Mouse (Mus musculus) hindbrain, embryonic 12.5 days (tissue): ENCODE measurements around the gene Ahdc1. TPM values are rescaled to one million over a fixed set of nuclear protein-coding genes. Genes with fewer than 3 reads are reported as not detected.
"Not testable (repeated sequence)": the region's sequence is repeated elsewhere in the genome, so short reads cannot be mapped to it uniquely, and the experiment has no call there.

Source experiments
- ATAC-seq: fragments of 200-750 bp; cut with Nextera tagmentation; 2 replicates; pipeline ENCODE4 v1.8.0; 2017; ENCODE audit warnings: moderate TSS enrichment; ENCODE audit not compliant: low FRiP score
- H3K27ac ChIP-seq: fragments of 300-500 bp; sonication (generic); 2 replicates; pipeline ENCODE4 v1.5.1; 2016; ENCODE audit warnings: mild to moderate bottlenecking
- H3K27me3 ChIP-seq: fragments of 300-500 bp; sonication (generic); 2 replicates; pipeline ENCODE4 v1.6.1; 2016; ENCODE audit warnings: mild to moderate bottlenecking
- H3K36me3 ChIP-seq: fragments of 300-500 bp; sonication (generic); 2 replicates; pipeline ENCODE4 v1.6.1; 2016; ENCODE audit warnings: mild to moderate bottlenecking
- H3K4me1 ChIP-seq: fragments of 300-500 bp; sonication (generic); 2 replicates; pipeline ENCODE4 v1.6.1; 2016
- H3K4me2 ChIP-seq: fragments of 300-500 bp; sonication (generic); replicated peaks from 2 replicates; pipeline ENCODE4 v1.6.1; 2016; ENCODE audit warnings: mild to moderate bottlenecking
- H3K4me3 ChIP-seq: fragments of 300-500 bp; sonication (generic); 2 replicates; pipeline ENCODE4 v1.5.1; 2016; ENCODE audit warnings: mild to moderate bottlenecking
- H3K9ac ChIP-seq: fragments of 300-500 bp; sonication (generic); 2 replicates; pipeline ENCODE4 v1.6.1; 2016; ENCODE audit warnings: mild to moderate bottlenecking, moderate library complexity
- H3K9me3 ChIP-seq: fragments of 300-500 bp; sonication (generic); replicated peaks from 2 replicates; pipeline ENCODE4 v1.6.1; 2016; ENCODE audit warnings: mild to moderate bottlenecking
- WGBS: fragments of 180-500 bp; shearing (Covaris S2); methylation state at CpG from one replicate; pipeline ENCODE4 v1.1.7; 2016; 5-methylcytosine and 5-hydroxymethylcytosine counted together
- polyA plus RNA-seq: library from polyadenylated mRNA; unstranded; fragments of >200 nt; fragmentation: Nextera tagmentation; extraction: Ambion mirVana; gene quantifications from 2 replicates; pipeline ENCODE4 v1.2.1, GENCODE M21; 2016

Gene Ahdc1
- polyA plus RNA-seq, 1 experiment from 2014 or later: 15.3 TPM

DNA sequence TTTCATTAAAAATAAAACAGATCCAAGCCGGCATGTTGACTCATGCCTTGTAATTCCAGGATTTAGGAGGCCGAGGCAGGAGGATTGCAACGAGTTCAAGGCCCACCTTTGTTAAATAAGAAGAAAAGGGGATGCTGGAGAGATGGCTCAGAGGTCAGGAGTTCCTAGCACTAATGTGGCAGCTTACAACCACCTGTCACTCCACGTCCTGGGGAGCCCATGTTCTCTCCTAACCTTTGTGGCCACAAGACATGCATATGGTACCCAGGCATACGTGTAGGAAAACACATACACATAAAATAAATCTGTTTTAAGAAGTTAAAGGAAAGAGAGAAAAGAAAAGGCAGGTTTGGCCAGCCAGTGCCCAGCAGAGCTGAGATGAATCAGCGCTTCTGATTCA, 82.0 kb downstream of the Ahdc1 start:
- no peak for ATAC-seq
- Histone ChIP-seq H3K9ac (0 out of 2 replicates have a peak overlapping the region, but pooled peaks have one; percentile 10), H3K27me3 (0 out of 2 replicates have a peak, but pooled peaks cover 3% of the 10 kb centered on the region), H3K4me2 (no peak overlapping the region; the same call in 1 of the 2 replicates), H3K9me3 (no peaks in the 10 kb centered on the region), H3K4me1 (peaks cover 60% of the 10 kb centered on the region), H3K27ac (peak overlapping the region; percentile 70), H3K4me3 (no peak overlapping the region), H3K36me3 (no peaks in the 10 kb centered on the region)
- WGBS: 51% methylated on average over 6 of the region's 6 CpGs

GRCm38 (mm10) chr4:133093481-133094033, 82.5 kb downstream of the Ahdc1 start:
- Histone ChIP-seq H3K4me1 (peaks cover 60% of the 10 kb centered on the region), H3K9ac (peak overlapping the region; percentile 10; the same call in 1 of the 2 replicates), H3K4me2 (no peak overlapping the region), H3K4me3 (no peak overlapping the region), H3K27me3 (0 out of 2 replicates have a peak, but pooled peaks cover 3% of the 10 kb centered on the region), H3K27ac (peak overlapping the region; percentile 62), H3K9me3 (no peaks in the 10 kb centered on the region), H3K36me3 (no peaks in the 10 kb centered on the region)
- 15% methylated on average over 6 of the region's 6 CpGs for WGBS
- ATAC-seq: no peak

DNA sequence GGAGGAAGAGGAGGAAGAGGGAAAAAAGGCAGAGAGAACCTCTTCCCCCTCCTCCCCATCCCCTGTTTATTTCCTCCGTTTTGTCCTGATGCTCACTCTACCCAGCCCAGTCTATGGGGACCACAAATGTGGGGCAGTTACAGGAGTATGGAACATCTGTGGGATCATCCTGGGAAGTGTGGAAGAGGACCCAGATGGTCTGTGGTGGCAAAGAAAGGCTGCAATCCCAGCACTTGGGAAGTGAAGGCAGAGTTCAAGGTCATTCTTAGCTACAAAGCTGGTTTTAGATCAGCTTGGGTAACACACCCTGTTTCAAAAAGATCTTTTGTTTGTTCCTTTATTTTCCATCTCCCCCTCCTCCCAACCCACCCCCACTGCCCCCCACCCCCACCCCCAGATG, 83.2 kb downstream of the Ahdc1 start:
- H3K9ac ChIP-seq: no peak overlapping the region; the same call in 1 of the 2 replicates
- no peak for ATAC-seq
- H3K36me3 ChIP-seq: no peaks in the 10 kb centered on the region
- no peaks in the 10 kb centered on the region for H3K9me3 ChIP-seq
- no peak overlapping the region for H3K4me3 ChIP-seq
- 20% methylated on average over 1 of the region's 1 CpGs for WGBS
- 0 out of 2 replicates have a peak overlapping the region, but pooled peaks have one; percentile 5 for H3K27ac ChIP-seq
- H3K27me3 ChIP-seq: 0 out of 2 replicates have a peak, but pooled peaks cover 3% of the 10 kb centered on the region
- H3K4me1 ChIP-seq: peaks cover 60% of the 10 kb centered on the region
- no peak overlapping the region for H3K4me2 ChIP-seq

DNA sequence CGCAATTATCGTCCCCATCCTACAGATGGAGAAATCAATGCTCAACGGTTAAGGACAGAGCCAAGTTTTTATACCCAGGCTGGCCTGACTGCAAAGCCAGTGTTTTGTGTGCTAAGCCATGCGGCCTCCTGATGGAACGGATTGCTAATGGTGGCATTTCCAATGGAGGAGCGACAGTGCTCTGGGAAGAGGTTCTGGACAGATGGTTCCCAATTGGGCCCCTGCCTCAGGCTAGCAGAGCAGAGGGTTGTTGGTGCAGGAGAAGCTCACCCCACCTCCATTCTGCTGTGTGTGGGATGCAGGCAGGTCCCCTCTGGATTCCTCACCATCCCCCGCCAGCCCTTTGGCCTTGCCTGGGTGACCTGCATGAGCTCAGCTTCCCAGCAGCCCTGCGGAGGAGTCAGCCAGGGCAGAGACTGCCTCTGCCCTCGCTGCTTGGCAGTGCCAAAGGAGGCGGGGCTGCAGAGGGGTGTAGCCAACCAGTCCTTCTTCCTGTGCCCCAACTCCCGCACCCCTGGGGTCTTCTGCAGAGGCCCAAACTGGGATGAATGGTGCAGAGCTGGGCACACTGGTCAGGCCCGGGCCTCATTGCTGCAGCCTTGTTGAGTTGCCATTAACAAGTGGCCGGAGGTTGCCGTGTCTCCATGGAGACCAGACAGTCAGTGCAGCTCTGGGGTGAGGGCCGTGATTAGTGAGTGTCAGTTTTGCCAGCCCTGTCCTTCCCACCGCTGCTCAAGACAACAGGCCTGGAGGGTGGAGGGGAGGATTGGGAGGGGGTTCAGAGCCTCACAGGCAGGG, 84.1 kb downstream of the Ahdc1 start:
- Histone ChIP-seq H3K4me1 (peaks cover 51% of the 10 kb centered on the region), H3K27me3 (no peaks in the 10 kb centered on the region)

DNA sequence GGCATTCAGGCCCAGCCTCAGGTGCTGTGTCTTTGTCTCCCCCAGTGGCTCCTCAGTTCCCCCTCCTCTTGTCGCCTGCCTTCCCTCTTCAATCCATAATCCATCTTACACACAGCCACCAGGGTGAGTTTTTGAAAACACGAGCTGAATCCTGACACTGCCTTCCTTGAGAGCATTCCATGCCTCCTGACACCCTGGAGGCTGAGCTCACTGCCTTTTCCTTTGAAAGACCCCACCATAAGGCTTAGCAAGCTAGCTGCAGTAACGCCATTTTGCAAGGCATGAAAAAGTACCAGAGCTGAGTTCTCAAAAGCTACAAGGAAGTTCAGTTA, 84.6 kb downstream of the Ahdc1 start:
- H3K9me3 ChIP-seq, H3K9ac ChIP-seq, H3K27me3 ChIP-seq, ATAC-seq, H3K4me3 ChIP-seq, H3K36me3 ChIP-seq: not testable (repeated sequence)
- 7% methylated on average over 3 of the region's 3 CpGs for WGBS
- Histone ChIP-seq H3K27ac (peak overlapping the region; percentile 82), H3K4me1 (peaks cover 45% of the 10 kb centered on the region), H3K4me2 (peak overlapping the region; percentile 32)

More for the DNA sequence above, 84.1 kb downstream of the Ahdc1 start:
- Histone ChIP-seq H3K9ac (0 out of 2 replicates have a peak overlapping the region, but pooled peaks have one; percentile 15), H3K9me3 (no peaks in the 10 kb centered on the region), H3K4me2 (peak overlapping the region; percentile 32), H3K4me3 (no peak overlapping the region), H3K36me3 (no peaks in the 10 kb centered on the region), H3K27ac (peak overlapping the region; percentile 82)
- WGBS: 25% methylated on average over 16 of the region's 16 CpGs
- peak; percentile 80 for ATAC-seq

GRCm38 (mm10) chr4:133096671-133097070, 85.6 kb downstream of the Ahdc1 start:
- peak overlapping the region; percentile 26 for H3K4me3 ChIP-seq
- not testable (repeated sequence) for H3K27me3 ChIP-seq, H3K36me3 ChIP-seq, H3K9me3 ChIP-seq, H3K9ac ChIP-seq, H3K27ac ChIP-seq, ATAC-seq
- peaks cover 36% of the 10 kb centered on the region for H3K4me1 ChIP-seq
- peak overlapping the region; percentile 36; the same call in 1 of the 2 replicates for H3K4me2 ChIP-seq
- WGBS: 0% methylated on average over 16 of the region's 26 CpGs

GRCm38 (mm10) chr4:133101751-133102150, 90.7 kb downstream of the Ahdc1 start:
- H3K9ac ChIP-seq: no peak overlapping the region
- H3K27me3 ChIP-seq: no peaks in the 10 kb centered on the region
- H3K9me3 ChIP-seq: no peaks in the 10 kb centered on the region
- no peak overlapping the region for H3K27ac ChIP-seq
- no peak for ATAC-seq
- H3K4me3 ChIP-seq: no peak overlapping the region
- peaks cover 13% of the 10 kb centered on the region for H3K4me1 ChIP-seq
- 82% methylated on average over 9 of the region's 9 CpGs for WGBS
- H3K4me2 ChIP-seq: no peak overlapping the region
- H3K36me3 ChIP-seq: no peaks in the 10 kb centered on the region

DNA sequence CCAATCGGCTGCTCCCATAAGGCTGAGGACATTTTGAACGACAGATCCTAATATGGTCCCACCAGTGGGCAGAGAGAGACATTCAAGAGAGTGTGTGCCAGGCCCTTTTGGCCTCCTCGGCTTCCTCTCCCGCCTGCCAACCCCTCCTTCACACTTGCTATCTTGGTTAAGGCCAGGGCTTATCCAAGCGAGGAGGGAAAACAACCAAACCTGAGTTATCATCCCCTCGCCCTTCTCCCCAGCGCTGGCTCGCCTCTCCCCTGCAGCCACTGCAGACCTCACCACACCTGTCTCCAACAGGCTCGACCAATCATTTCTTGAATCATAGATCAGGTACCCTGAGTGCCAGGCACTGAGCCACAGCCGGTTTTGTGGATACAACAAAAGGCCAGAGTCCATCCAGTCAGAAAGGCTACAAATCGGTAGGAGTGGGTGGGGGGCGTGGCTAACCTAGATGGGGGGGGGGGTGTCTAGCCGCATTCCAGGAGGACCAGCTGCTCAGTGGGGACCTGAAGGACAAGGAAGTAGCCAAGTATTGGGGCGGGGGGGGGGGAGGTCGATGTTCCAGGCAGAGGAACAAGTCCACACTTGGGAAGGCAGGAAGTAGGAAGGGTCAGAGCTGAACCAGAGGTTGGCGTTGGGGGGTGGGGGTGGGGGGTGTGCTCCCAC, 92.6 kb downstream of the Ahdc1 start:
- Histone ChIP-seq H3K4me1 (peaks cover 19% of the 10 kb centered on the region), H3K9ac (no peak overlapping the region), H3K9me3 (no peaks in the 10 kb centered on the region), H3K27me3 (no peaks in the 10 kb centered on the region), H3K36me3 (no peaks in the 10 kb centered on the region), H3K27ac (no peak overlapping the region), H3K4me3 (no peak overlapping the region), H3K4me2 (no peak overlapping the region)
- no peak for ATAC-seq
- 28% methylated on average over 14 of the region's 16 CpGs for WGBS

GRCm38 (mm10) chr4:133104194-133104569, 93.1 kb downstream of the Ahdc1 start:
- Histone ChIP-seq H3K36me3 (no peaks in the 10 kb centered on the region), H3K4me2 (no peak overlapping the region), H3K9ac (no peak overlapping the region), H3K4me3 (no peak overlapping the region), H3K27me3 (no peaks in the 10 kb centered on the region), H3K4me1 (peaks cover 19% of the 10 kb centered on the region), H3K9me3 (no peaks in the 10 kb centered on the region), H3K27ac (no peak overlapping the region)
- no peak for ATAC-seq
- WGBS: 40% methylated on average over 10 of the region's 10 CpGs

DNA sequence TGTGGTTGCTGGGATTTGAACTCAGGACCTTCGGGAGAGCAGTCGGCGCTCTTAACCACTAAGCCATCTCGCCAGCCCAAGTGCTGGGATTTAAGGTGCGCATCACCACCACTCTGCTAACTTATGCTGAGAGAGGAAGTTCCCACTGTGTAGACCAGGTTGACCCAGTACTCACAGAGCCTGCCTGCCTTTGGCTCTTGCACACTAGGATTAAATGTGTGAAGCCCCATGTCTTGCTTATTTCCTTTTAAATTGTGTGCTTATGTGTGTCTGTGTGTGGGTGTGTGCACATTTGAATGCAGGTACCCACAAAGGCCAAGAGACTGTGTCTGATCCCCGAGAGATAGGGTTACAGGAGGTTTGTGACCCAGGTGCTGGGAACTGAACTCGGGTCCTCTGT, 95.6 kb downstream of the Ahdc1 start:
- Histone ChIP-seq H3K27me3 (no peaks in the 10 kb centered on the region), H3K27ac (no peak overlapping the region), H3K9me3 (no peaks in the 10 kb centered on the region), H3K4me2 (no peak overlapping the region), H3K4me1 (peaks cover 19% of the 10 kb centered on the region), H3K4me3 (no peak overlapping the region), H3K36me3 (no peaks in the 10 kb centered on the region), H3K9ac (no peak overlapping the region)
- ATAC-seq: no peak
- WGBS: 98% methylated on average over 7 of the region's 7 CpGs

- peaks cover 16% of the 10 kb centered on the region; the same call in 1 of the 2 replicates for H3K4me1 ChIP-seq
- no peak overlapping the region for H3K4me3 ChIP-seq
- H3K27me3 ChIP-seq: no peaks in the 10 kb centered on the region
- no peak overlapping the region for H3K9ac ChIP-seq
- no peaks in the 10 kb centered on the region for H3K9me3 ChIP-seq
- ATAC-seq: no peak
- H3K4me2 ChIP-seq: no peak overlapping the region
- 62% methylated on average over 13 of the region's 13 CpGs for WGBS
- H3K27ac ChIP-seq: no peak overlapping the region
- H3K36me3 ChIP-seq: no peaks in the 10 kb centered on the region
Observed at GRCm38 (mm10) chr4:133107788-133108281, 96.8 kb downstream of the Ahdc1 start.
